Mouse (Mus musculus) liver, postnatal 0 days (tissue): ENCODE measurements around the gene Krt82. TPM values are rescaled to one million over a fixed set of nuclear protein-coding genes. Genes with fewer than 3 reads are reported as not detected.

Experiments used
- ATAC-seq: fragments of 200-750 bp; cut with Nextera tagmentation; 2 replicates; pipeline ENCODE4 v1.8.0; 2017; ENCODE audit warnings: mild to moderate bottlenecking, moderate library complexity
- DNase-seq: peaks from one replicate; pipeline ENCODE4 v3.0.0-alpha.2; 2016
- H3K27ac ChIP-seq: fragments of 300-500 bp; sonication (generic); 2 replicates; pipeline ENCODE4 v1.5.1; 2014; ENCODE audit warnings: antibody characterized with exemption, moderate library complexity, mild to moderate bottlenecking, low read depth
- H3K27me3 ChIP-seq: fragments of 300-500 bp; sonication (generic); 2 replicates; pipeline ENCODE4 v1.6.1; 2014; ENCODE audit warnings: low read length, control low read depth, mixed read lengths; ENCODE audit not compliant: insufficient read depth
- H3K36me3 ChIP-seq: fragments of 300-500 bp; sonication (generic); replicated peaks from 2 replicates; pipeline ENCODE4 v1.6.1; 2014; ENCODE audit warnings: mild to moderate bottlenecking, control low read depth, low read length, moderate library complexity, mixed read lengths; ENCODE audit not compliant: insufficient read depth
- H3K4me1 ChIP-seq: fragments of 300-500 bp; sonication (generic); 2 replicates; pipeline ENCODE4 v1.6.1; 2014; ENCODE audit warnings: antibody characterized with exemption, mild to moderate bottlenecking, control low read depth; ENCODE audit not compliant: insufficient read depth
- H3K4me2 ChIP-seq: fragments of 300-500 bp; sonication (generic); 2 replicates; pipeline ENCODE4 v1.6.1; 2014; ENCODE audit warnings: low read depth, mild to moderate bottlenecking, low read length, moderate library complexity, mixed read lengths
- H3K4me3 ChIP-seq: fragments of 300-500 bp; sonication (generic); 2 replicates; pipeline ENCODE4 v1.5.1; 2014; ENCODE audit warnings: low read depth, low read length
- H3K9ac ChIP-seq: fragments of 300-500 bp; sonication (generic); replicated peaks from 2 replicates; pipeline ENCODE4 v1.6.1; 2014; ENCODE audit warnings: mild to moderate bottlenecking, moderate library complexity
- H3K9me3 ChIP-seq: fragments of 300-500 bp; sonication (generic); 2 replicates; pipeline ENCODE4 v1.6.1; 2016; ENCODE audit warnings: mild to moderate bottlenecking, control low read depth, low read length, mixed read lengths
- CTCF ChIP-seq: sonication (generic); IDR thresholded peaks from 2 replicates; pipeline ENCODE4 v1.5.1; 2016; ENCODE audit warnings: antibody characterized with exemption, low read depth
- EP300 ChIP-seq: IDR thresholded peaks from 2 replicates; pipeline ENCODE4 v1.6.1; 2016; ENCODE audit warnings: antibody characterized with exemption, low read depth, mild to moderate bottlenecking
- WGBS: fragments of 180-500 bp; shearing (Covaris S2); extraction: QIAGEN DNeasy Blood & Tissue Kit; methylation state at CpG from one replicate; pipeline ENCODE4 v1.1.7; 2014; ENCODE audit not compliant: insufficient replicate concordance; 5-methylcytosine and 5-hydroxymethylcytosine counted together
- polyA plus RNA-seq: library from polyadenylated mRNA; unstranded; fragments of >200 nt; fragmentation: Nextera tagmentation; extraction: Ambion mirVana; gene quantifications from 2 replicates; pipeline ENCODE4 v1.2.1, GENCODE M21; 2015

The Krt82 gene
- polyA plus RNA-seq, 1 experiment from 2014 or later = not detected

GRCm38 (mm10) chr15:101552188-101552587 is 1.7 kb upstream of the Krt82 start:
- no peak overlapping the region for H3K27ac ChIP-seq
- no peaks in the 10 kb centered on the region for H3K9me3 ChIP-seq
- H3K4me2 ChIP-seq = no peak overlapping the region
- H3K9ac ChIP-seq = no peak overlapping the region
- no peaks in the 10 kb centered on the region for H3K4me1 ChIP-seq
- WGBS = 68% methylated on average over 8 of the region's 8 CpGs
- TF ChIP-seq EP300 (no peak), CTCF (no peak)
- no peak overlapping the region for H3K4me3 ChIP-seq
- H3K27me3 ChIP-seq = 0 out of 2 replicates have a peak, but pooled peaks cover 10% of the 10 kb centered on the region
- DNase-seq (no peak), ATAC-seq (no peak)
- H3K36me3 ChIP-seq = no peaks in the 10 kb centered on the region

GRCm38 (mm10) chr15:101544478-101544877 is 6.0 kb downstream of the Krt82 start:
- no peak overlapping the region for H3K4me3 ChIP-seq
- no peak for ATAC-seq
- H3K27ac ChIP-seq = no peak overlapping the region

DNA sequence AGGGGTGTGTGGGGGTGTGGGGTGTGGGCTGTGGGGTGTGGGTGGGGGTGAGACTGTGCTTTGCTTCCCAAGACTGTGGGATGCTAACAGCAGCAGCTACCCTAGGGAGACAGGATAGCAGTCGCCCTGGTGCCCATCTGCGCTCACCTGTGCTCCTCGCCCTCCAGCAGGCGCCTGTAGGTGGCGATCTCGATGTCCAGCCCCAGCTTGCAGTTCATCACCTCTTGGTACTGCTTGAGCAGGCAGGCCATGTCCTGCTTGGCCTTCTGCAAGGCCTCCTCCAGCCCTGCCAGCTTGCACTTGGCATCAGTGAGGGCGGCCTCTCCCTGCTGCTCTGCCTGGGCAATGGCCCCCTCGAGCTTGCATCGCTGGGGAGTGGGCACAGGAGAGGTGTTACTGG is 7.9 kb downstream of the Krt82 start:
- Histone ChIP-seq H3K27ac (no peak overlapping the region), H3K36me3 (no peaks in the 10 kb centered on the region), H3K27me3 (no peaks in the 10 kb centered on the region), H3K9me3 (no peaks in the 10 kb centered on the region), H3K9ac (no peak overlapping the region), H3K4me2 (no peak overlapping the region), H3K4me3 (no peak overlapping the region), H3K4me1 (no peaks in the 10 kb centered on the region)
- ATAC-seq = no peak
- no peak for DNase-seq
- TF ChIP-seq CTCF = peak; percentile 12; the same call in 1 of the 2 replicates
- TF ChIP-seq EP300 = no peak
- 53% methylated on average over 9 of the region's 9 CpGs for WGBS

More at GRCm38 (mm10) chr15:101544478-101544877, 6.0 kb downstream of the Krt82 start:
- no peak for DNase-seq
- Histone ChIP-seq H3K4me2 (no peak overlapping the region), H3K9me3 (no peaks in the 10 kb centered on the region), H3K4me1 (no peaks in the 10 kb centered on the region), H3K9ac (no peak overlapping the region), H3K27me3 (no peaks in the 10 kb centered on the region), H3K36me3 (no peaks in the 10 kb centered on the region)
- 52% methylated on average over 3 of the region's 3 CpGs for WGBS
- no peak for TF ChIP-seq CTCF
- TF ChIP-seq EP300 = no peak

GRCm38 (mm10) chr15:101538580-101538900 is 11.9 kb downstream of the Krt82 start:
- no peak for DNase-seq
- no peak overlapping the region for H3K27ac ChIP-seq
- H3K27me3 ChIP-seq = no peaks in the 10 kb centered on the region
- no peaks in the 10 kb centered on the region for H3K4me1 ChIP-seq
- no peak for TF ChIP-seq CTCF
- TF ChIP-seq EP300 = no peak
- H3K9ac ChIP-seq = no peak overlapping the region
- 58% methylated on average over 4 of the region's 4 CpGs for WGBS
- no peak overlapping the region for H3K4me2 ChIP-seq
- H3K36me3 ChIP-seq = no peaks in the 10 kb centered on the region
- no peak for ATAC-seq
- H3K9me3 ChIP-seq = no peaks in the 10 kb centered on the region
- H3K4me3 ChIP-seq = no peak overlapping the region

- no peak overlapping the region for H3K4me3 ChIP-seq
- H3K4me1 ChIP-seq = no peaks in the 10 kb centered on the region
- no peaks in the 10 kb centered on the region for H3K9me3 ChIP-seq
- no peak for TF ChIP-seq EP300
- TF ChIP-seq CTCF = 0 out of 2 replicates have a peak, but pooled peaks have one; percentile 3
- no peak for ATAC-seq
- no peak overlapping the region for H3K4me2 ChIP-seq
- H3K27ac ChIP-seq = no peak overlapping the region
- H3K27me3 ChIP-seq = no peaks in the 10 kb centered on the region
- H3K36me3 ChIP-seq = no peaks in the 10 kb centered on the region
- H3K9ac ChIP-seq = no peak overlapping the region
- WGBS = 36% methylated on average over 7 of the region's 7 CpGs
- no peak for DNase-seq
Observed at GRCm38 (mm10) chr15:101537864-101538579, 12.4 kb downstream of the Krt82 start.

GRCm38 (mm10) chr15:101536054-101536850 is 14.2 kb downstream of the Krt82 start:
- no peak overlapping the region for H3K4me2 ChIP-seq
- H3K4me3 ChIP-seq = no peak overlapping the region
- no peak overlapping the region for H3K9ac ChIP-seq
- H3K4me1 ChIP-seq = no peaks in the 10 kb centered on the region
- DNase-seq (no peak), ATAC-seq (no peak)
- 50% methylated on average over 8 of the region's 9 CpGs for WGBS
- TF ChIP-seq CTCF (no peak), EP300 (no peak)
- H3K9me3 ChIP-seq = no peaks in the 10 kb centered on the region
- H3K27ac ChIP-seq = no peak overlapping the region
- H3K36me3 ChIP-seq = no peaks in the 10 kb centered on the region
- H3K27me3 ChIP-seq = no peaks in the 10 kb centered on the region
